Mouse (Mus musculus) gastrocnemius, postnatal 25 days (tissue): ENCODE results near the gene Cd8a. TPM values are rescaled to one million over a fixed set of nuclear protein-coding genes. Genes with fewer than 3 reads are reported as not detected.
"Not testable (repeated sequence)": the region's sequence is repeated elsewhere in the genome, so short reads cannot be mapped to it uniquely, and the experiment has no call there.

Experiments
- DNase-seq: peaks from one replicate; pipeline ENCODE4 v3.0.0; 2022
- long read RNA-seq, 2 experiments: library from polyadenylated mRNA; stranded (forward); transcript quantifications; one replicate each; pipeline ENCODE4 v2.0.0; 2021
- total RNA-seq, 2 experiments: library from RNA; stranded (reverse); gene quantifications; 1 replicate in 1 of 2; 2 replicates in 1 of 2; pipeline ENCODE4 v1.2.3; 2021

The Cd8a gene
- total RNA-seq, result under 1 TPM in 1 of 2 experiments, not detected in 1; 0.51 TPM
- long read RNA-seq, experiment 1, result 0 reads
- long read RNA-seq, experiment 2, result 0 reads

DNA sequence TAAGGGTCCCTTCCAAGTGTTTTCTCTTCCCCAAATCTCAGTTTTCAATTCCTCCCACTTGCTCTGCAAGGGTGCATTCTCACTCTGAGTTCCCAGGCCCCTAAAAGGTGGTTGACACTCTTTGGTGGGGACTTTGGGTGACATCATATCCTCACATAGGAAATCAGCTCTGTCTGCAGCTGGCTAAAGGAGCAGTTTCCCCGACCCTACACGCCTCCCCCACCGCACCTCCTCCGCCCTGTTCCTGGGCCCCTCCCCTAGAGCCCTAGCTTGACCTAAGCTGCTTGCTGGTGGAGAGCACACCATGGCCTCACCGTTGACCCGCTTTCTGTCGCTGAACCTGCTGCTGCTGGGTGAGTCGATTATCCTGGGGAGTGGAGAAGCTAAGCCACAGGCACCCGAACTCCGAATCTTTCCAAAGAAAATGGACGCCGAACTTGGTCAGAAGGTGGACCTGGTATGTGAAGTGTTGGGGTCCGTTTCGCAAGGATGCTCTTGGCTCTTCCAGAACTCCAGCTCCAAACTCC lies at the start of gene Cd8a:
Cd8a (plus strand) TSS at position 179 of the 527 bp plus-strand sequence.
- peak; percentile 26 for DNase-seq

DNA sequence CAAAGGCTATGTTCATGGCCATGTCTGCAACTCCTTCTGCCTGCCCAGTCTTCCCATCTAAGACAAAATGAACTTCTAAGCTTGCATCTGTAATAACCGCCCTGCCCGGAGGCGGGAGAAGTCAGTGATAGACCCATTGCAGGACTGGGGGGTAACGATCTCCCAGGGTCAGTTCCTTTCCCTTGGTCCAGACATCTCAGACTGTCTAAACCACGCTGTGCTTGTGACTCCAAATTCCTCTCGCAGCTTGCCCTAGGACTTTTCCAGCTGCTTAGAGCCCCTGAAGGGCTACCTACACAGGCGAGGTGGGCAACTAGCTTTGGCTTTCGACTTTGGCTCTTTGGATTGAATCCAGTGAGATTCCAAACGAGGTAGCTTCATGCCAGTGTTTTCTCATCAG lies 48.4 kb upstream of the Cd8a start:
- no peak for DNase-seq

DNA sequence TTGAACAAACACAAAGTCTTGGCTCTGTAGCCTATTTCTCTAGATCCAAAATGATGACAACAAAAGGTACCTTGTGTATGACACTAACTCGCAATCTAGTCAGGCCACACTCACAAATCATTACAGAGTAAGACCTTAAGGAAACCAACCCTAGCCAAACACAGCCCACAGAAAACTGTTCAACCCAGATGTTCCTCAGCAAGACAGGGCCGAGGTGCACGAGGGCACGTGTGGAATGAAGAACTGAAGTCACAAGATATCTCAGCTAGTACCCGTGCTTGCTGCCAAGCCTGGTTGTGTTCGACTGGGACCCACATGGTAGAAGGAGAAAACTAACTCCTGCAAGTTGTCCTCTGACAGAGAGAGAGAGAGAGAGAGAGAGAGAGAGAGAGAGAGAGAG lies 43.3 kb upstream of the Cd8a start:
- no peak for DNase-seq

DNA sequence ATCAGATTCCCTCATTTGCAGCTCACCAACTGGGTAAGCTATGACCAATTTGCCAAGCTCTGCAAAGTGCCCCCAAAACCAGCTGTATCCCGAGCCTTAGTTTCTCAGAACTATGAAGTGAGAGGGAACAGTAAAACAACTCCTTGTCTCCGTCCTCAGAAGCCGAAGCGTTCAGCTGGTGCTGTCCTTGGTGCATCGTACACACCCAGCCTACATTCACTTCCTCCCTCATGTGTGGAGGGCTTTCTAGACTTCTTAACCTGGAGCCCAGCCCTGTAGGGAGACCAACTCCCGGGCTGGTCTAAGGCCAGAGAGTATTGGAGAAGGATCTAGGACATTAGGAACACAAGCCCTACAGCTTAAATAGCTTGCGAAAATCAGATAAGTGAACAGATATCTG lies 42.7 kb upstream of the Cd8a start:
- no peak for DNase-seq

DNA sequence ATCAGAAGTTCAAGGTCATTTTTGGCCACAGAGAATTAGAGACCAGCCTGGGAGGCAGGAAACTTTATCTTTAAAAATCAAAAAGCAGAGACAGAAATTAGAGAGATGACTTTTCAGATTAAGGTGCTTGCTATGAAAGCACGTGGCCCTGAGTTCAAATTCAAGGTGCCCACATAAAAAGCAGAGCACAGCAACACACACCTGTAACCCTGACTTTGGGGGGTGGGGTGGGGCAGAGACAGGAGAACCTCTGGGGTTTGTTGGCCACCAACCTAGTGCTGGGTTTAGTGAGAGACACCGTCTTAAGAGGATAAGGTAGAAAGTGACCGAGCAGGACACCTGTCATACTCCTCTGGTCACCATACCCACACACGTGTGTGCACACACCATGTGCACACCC lies 41.7 kb upstream of the Cd8a start:
- not testable (repeated sequence) for DNase-seq

DNA sequence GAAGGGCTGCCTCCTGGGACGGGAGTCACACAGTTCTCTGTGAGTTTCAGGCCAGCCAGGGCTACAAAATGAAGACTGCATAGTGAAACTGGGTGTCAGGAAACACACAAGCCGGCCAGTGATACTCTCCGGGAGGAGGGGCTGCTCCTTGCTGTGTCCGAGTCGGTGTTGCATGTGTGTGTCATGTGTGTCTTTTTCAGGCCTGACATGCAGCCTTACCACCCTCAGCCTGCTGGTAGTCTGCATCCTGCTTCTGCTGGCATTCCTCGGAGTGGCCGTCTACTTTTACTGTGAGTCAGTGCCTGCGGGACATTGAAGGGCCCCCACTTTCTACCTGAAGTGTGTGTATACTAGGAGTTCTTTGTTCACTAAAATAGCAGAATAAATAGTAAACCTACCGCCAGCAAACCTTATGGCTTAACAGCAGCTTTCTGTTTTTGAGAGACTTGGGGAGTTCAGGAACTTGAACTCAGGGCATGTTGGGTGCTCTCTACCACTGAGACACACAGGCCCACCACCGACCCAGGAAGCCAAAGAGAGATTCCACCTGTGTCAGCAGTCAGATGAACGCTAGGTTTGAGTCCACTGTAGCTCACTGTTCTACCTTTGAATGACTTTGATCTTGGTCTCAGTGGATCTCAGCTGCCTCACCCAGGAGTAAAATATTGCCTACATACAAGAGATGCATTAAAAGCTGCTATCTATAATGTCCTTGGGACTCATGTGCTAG lies 40.8 kb upstream of the Cd8a start:
- no peak for DNase-seq

DNA sequence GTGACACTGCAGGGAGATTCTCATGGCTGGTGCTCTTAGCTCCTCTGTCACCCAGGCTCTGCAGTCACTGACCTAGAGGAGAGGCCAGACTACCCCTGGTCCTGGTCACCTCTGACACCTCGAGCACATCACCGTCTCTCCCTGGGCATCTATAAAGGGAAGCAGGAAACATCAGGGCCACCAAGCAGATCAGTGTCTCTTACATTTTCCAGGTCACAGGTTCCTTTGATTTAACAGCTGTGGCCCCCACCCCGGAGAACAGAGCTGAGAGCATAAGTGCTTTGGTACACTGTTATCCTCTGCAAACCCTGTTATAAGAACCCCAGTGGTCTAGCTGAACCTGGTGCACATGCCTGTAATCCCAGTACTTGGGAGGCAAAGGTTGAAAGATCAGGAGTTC lies 40.2 kb upstream of the Cd8a start:
- DNase-seq, result no peak

DNA sequence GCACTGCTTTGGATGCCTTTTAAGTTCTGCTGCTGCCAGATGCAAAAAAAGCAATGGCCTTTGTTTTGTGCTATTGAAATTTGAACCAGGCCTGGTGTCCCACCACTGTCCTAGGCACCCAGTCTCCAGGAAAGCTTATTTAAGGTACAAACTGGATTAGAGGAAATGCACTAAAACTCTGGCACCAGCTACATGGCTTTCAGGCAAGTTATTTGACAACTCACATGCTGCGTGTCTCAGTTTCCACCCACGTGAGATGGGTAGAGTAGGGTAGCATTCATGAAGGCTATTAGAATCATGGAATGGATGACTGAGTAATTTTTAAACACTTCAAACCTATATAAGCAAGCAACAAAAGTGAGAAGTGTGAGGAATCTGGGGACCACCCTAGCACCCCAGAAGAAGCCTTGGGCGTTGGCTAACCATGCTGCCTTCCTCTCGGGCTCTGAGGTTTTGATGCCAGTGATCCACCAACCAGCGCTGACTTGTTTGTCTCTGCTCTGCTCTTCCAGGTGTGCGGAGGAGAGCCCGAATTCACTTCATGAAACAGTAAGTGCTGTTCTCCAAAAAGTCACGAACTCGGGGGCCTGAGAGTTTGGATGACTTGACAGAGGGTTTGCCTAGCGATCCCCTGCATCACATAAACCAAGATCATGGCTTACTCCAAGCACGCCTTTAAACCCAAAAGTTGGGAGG lies 39.5 kb upstream of the Cd8a start:
- no peak for DNase-seq

DNA sequence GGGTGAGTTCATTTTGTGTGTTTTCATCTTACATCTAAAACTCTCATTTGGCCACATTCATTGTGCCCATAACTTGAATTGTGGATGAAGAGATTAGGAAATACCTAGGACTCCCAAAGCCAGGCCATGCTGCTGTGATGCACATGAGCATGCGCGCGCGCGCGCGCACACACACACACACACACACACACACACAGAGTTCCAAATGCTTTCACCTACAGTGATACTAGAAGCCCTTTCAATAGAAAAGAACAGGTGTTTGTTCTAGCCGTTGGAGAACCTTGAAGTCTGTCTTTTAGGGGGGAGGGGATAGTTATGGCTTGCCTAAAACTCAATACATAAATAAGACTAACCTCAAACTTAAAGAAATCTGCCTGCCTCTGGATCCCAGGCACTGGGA lies 35.6 kb upstream of the Cd8a start:
- no peak for DNase-seq

DNA sequence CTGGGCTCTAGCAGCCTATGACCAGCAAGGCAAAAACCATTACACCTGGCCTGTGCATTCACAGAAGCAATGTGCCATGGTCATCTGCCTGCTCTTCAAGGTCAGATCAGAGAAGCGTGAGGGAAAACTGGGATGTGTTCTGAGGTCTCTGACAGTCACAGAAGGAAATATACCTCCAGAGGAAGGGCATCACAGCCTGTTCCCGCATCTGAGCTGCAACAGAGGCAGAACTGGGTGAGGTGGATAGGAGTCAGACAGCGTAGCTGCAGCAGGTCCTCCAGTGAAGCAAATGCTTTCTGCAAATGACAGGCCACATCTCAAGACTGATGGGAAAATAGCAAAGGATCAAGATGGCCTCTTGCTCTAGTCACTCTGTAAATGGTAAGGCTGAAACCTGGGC lies 34.3 kb upstream of the Cd8a start:
- DNase-seq, result no peak

DNA sequence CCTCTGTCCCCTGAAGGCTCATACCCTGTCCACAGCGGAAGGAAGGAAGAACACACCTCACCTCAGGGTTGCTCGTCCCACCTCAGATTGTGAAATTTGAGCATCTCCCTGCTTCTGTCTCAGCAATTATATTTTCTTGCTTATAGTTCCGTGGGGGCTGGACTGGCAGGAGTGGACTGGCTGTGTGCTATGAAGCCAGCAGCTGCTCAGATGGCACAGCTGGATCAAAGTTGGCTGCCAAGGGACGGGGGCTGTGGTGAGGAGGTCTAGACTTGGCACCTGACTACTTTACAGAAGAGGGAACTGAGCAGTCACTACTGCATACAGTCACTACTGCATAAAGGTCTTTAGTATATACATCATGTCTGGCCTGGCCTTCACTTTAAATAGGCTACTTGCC lies 33.9 kb upstream of the Cd8a start:
- no peak for DNase-seq

DNA sequence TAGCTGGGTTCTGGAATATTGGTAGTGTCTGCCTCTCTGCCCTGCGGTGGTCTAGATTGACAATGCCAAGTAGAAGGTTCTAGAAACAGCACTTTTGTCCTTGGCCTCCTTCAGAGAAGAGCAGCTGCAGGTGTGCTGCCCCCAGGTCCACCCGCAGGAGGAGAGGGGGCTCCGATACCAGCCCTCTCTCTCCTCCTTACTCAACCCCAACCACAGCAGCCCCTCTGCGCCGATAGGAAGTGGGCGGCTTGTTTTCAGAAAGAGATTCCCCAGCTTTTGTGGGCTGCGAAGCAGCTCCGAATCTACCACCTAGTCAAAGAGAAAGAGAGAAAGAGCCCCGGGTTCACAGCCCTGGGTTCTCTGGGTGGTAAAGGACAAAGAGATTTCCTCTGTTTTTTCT lies 32.0 kb upstream of the Cd8a start:
- DNase-seq, result peak; percentile 36

DNA sequence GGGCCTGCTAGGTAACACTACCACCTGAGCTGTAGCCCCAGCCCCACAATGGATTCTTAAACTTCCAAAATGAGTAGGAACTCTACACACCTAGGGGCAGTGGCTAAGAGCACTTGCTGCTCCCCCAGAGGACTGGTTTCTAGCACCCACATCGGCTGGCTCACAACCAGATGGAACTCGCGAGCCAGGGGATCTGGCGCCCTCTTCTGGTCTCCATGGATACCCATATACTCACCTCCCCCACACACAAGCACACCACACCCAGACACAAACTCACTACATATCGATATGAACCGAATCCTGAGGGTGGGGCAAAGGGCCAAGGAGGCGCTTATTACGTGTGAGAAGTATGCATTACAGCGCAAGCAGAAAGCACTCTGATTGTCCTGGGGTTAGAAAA lies 25.2 kb upstream of the Cd8a start:
- DNase-seq, result no peak

DNA sequence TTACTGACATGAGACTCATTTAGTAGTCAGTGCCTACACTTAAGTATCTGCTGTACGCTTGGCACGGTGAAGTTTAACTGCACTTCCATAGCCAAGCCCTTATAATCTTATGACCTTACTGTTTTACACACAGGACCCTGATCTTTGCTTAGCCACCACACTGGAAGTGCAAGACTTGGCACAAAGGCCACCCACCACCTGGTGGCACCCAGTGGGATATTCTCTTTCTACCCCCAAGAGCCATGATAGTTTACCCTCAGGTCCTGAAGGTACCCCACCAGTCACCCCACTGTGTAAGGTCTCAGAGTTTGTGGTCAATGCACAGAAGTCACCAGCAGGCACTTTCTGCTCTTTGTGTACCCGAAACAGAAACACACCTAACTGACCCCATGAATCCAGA lies 22.0 kb upstream of the Cd8a start:
- DNase-seq, result no peak

DNA sequence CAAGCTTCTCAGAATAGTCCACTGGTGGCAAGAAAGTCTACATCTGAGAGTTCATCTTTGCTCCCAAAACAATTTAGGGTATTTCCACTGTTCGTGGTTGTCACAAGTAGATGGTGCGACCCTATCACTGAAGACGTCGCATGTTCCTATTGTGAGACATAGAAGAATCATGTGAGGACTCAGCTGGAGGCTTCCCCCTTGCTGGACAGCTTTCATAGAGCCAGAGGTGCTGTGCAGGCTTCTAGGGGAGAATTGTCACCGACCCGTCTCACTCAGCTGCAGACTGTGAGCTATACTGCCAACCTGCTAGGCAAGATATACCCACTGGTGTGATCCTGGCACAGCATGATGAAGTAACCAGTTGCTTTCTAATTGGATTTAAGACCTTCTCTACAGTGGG lies 21.0 kb upstream of the Cd8a start:
- no peak for DNase-seq

DNA sequence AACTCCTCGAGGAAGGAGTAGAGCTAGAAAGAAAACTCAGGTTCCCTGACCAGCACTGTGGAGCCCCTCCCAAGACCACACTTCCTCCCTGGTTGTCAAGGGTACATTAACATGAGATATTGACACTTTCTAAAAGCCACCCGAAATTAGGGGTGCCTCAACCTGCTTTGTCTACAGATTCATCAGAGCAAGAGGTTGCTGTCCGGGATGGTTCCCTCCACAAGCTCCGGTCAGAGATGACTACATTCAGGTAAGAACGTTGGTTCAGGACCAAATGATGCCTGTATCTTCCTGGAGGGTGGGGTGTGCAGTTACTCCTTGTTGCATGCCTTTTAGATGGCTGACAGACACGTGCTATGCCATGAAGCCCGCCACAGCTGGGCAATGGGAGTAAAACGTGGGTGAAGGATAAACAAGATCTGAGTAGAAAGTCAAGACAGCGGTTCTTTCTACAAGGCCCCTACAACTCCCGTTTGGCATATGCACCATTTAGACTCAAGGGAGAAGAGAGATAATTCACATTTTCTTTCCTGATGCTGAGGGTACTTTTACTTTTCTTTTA lies 20.3 kb upstream of the Cd8a start:
- DNase-seq, result no peak

DNA sequence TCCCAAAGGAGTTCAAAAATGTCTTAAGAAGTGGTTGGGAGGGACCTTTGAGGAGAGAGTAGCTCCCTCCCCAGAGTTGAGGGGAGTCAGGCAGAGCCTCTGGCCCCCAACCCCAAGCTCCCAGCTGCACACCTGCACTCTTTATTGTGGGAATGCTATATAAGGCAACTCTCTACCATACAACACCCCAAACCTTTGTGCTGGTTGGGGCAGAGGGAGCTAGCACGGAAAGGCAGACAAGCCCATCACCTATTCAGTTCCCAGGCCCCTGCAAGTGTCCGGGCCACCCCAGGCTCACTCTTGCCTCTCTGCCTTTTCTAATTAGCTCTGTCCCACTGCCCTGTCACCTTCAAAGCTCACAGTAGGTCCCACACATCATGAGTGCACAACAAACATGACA lies 19.5 kb upstream of the Cd8a start:
- DNase-seq, result no peak

DNA sequence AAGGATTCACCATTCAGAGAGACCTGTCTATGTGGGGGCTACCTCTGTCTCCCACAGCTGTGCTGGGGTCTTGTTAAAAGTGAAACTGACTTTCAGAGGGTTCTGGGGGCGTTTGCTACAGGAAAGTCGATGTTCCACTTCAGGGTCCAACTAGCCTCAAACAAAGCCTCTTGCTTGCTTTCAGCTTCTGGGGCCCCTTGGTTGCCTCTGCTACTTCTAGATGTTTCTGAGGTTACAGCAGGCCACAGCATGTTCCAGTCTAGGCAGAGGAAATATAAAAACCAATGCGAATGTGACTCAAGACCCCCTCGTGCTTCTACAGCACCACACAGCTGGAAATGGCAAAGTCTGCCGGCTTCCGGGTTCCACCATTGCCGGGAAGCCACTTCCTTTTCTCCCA lies 15.7 kb upstream of the Cd8a start:
- no peak for DNase-seq

DNA sequence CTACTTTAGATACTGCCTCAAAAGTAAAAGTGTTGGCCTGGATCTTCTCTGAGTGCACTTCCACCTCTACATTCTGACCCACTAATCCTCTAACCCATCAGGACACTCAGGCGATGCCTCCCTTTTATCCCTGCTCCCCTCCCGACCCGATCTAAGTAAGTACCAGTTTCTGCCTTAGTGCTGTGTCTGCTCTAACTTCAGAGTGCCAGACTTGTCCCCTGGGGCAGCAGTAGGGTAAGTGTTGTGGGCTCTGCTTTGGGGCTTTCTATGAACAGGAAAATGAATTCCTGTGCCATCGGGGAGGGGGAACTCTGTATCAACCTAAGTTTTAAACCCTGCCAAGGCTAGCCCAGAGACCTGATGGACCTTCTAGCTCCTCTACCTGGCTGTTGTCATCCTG lies 13.0 kb upstream of the Cd8a start:
- no peak for DNase-seq

DNA sequence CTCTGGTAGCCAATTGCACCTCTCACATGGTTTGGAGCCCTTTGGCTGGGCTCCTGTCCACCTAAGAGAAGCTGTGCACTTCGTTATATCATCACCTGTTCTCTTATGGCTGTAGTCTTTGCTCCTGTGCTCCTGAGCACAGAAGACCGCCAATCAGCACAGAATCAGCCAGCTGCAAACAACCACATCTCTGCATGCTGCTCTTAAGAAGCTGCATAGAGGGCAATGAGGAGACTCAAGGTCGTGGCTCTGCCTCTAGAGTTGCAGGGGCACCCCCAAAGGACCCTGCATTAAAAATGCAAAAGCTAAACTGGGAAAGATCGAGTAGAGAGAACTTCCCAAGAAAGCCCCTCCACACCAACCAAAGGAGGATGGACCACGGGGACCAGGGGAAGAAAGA lies 12.5 kb upstream of the Cd8a start:
- no peak for DNase-seq

DNA sequence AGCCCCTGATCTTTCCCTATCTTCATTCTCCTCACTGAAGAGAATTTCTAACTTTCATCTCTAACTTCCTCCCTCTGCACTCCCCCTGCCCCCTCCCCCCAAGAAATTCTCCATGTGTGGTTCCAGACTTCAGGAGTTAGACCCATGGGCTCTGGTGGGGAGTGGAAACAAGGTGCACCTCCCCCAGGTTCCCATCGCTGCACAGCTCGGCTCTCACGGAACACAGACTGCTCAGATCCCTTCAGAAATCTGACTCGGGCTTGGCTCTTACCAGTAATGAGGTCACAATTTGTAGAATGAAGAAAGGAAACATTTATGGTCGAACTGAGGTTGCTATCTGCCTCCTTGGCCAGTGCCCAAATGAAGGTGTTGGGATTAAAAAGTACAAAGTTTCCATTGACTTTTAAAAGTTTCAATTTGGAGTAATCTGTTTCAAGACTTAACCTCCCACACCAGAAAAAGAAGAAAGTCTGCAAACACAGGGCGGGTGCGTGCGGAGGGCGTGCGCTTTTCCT lies 12.0 kb upstream of the Cd8a start:
- DNase-seq, result no peak

DNA sequence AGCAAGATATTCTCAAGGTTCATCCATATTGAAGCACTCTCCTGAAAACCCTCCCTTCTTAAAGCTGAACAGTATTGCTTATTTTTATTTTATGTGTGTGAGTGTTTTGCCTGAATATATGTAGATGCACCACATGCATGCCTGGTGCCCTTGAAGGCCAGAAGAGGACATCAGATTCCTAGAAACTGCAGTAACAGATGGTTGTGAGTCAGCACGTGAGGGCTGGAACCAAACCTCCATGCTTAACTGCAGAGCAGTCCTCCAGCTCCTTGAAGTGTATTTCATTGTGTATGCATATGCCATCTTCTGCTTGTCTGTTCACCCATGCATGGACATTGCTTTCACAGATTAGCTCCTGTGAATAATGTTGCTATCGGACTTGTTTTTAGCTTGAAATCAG lies 9.2 kb upstream of the Cd8a start:
- no peak for DNase-seq

DNA sequence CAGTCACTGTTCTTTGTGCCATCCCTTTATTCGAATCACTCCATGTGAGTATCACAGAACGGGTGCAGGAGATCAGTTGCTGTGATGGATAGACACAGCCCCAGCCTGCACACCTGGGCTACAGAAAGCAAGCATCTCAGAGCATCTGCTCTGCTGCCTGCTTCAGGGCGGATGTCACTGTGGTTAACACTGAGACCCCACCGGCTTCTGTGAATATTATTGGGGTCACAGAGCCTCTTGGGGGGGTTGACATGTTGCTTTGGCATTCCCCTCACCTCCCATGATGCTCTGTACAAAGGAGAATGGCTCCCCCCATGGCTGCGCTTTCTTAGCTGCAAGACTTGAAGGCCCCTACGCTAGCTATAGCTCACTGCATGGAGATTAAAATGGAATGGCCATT lies 3.8 kb upstream of the Cd8a start:
- peak; percentile 29 for DNase-seq
